In the genomic region with DNA sequence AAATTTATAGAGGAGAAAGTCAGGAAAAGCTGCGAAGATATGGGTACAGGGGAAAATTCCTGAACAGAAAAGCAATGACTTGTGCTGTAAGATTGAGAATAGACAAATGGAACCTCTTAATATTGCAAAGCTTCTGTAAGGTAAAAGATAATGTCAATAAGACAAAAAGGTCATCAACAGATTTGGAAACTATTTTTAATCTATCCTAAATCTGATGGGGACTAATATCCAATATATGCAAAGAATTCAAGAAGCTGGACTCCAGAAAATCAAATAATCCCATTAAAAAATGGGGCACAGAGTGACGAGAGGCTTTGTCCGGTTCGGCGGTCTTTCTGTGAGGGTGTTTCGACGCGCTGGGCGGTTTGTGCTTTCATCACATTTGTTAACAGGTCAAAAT, we compare ENCODE assay signal across 8 mouse cellular contexts. TPM values are rescaled to one million over a fixed set of nuclear protein-coding genes. Genes with fewer than 3 reads are reported as not detected.
DNase-seq lines count a peak whose midpoint lies in the region; ATAC-seq and TF ChIP-seq lines count a peak whose summit lies in the region.
"Not testable (repeated sequence)": the region's sequence is repeated elsewhere in the genome, so short reads cannot be mapped to it uniquely, and the experiment has no call there.

TSS of gene Gm8797 (plus strand) at position 301 of the 400 bp plus-strand sequence.

- WGBS in bone marrow, adult 2 months: 88% methylated on average over 9 of the region's 9 CpGs
- WGBS in forebrain, embryonic 10.5 days: 97% methylated on average over 9 of the region's 9 CpGs
- 89% methylated on average over 9 of the region's 9 CpGs for whole genome bisulfite sequencing in heart, embryonic 13.5 days
- 98% methylated on average over 9 of the region's 9 CpGs for WGBS in intestine, embryonic 14.5 days
- 87% methylated on average over 9 of the region's 9 CpGs for WGBS in liver, embryonic 12.5 days (ENCODE audit: insufficient replicate concordance)
- WGBS in midbrain, embryonic 15.5 days: 92% methylated on average over 9 of the region's 9 CpGs
- WGBS in stomach, postnatal 0 days: 90% methylated on average over 9 of the region's 9 CpGs

- ATAC-seq in heart, embryonic 13.5 days (ENCODE audit: extremely low read depth, insufficient number of reproducible peaks, low FRiP score, low TSS enrichment); intestine, embryonic 14.5 days (replicated peaks; ENCODE audit: low FRiP score, low TSS enrichment, low read depth); liver, embryonic 12.5 days; midbrain, embryonic 15.5 days (replicated peaks); stomach, postnatal 0 days (ENCODE audit: low FRiP score, low TSS enrichment): not testable (repeated sequence)

- not testable (repeated sequence) for H3K36me3 ChIP-seq in forebrain, embryonic 10.5 days (replicated peaks); heart, embryonic 13.5 days; intestine, embryonic 14.5 days (ENCODE audit: control insufficient read depth, insufficient read depth, low read length); liver, embryonic 12.5 days; midbrain, embryonic 15.5 days (replicated peaks); stomach, postnatal 0 days (ENCODE audit: control insufficient read depth, insufficient read depth, low read length)

- H3K27me3 ChIP-seq in forebrain, embryonic 10.5 days (ENCODE audit: poor library complexity, severe bottlenecking); heart, embryonic 13.5 days (replicated peaks); intestine, embryonic 14.5 days (replicated peaks; ENCODE audit: control insufficient read depth, insufficient read depth, low read length); liver, embryonic 12.5 days (replicated peaks); midbrain, embryonic 15.5 days (replicated peaks); stomach, postnatal 0 days (ENCODE audit: control insufficient read depth, insufficient read depth, low read length): not testable (repeated sequence)

- H3K9ac ChIP-seq in heart, embryonic 13.5 days; intestine, embryonic 14.5 days (ENCODE audit: low read length); liver, embryonic 12.5 days; midbrain, embryonic 15.5 days; stomach, postnatal 0 days (ENCODE audit: low read length): not testable (repeated sequence)

- not testable (repeated sequence) for TF ChIP-seq POLR2A in bone marrow, adult 2 months (IDR thresholded peaks at IDR 0.05; ENCODE audit: borderline replicate concordance, control insufficient read depth, low read depth, low read length)

- TF ChIP-seq CTCF in bone marrow, adult 2 months (IDR thresholded peaks at IDR 0.05; ENCODE audit: control insufficient read depth, insufficient read depth, low read length); stomach, postnatal 0 days (IDR thresholded peaks at IDR 0.05; ENCODE audit: low read depth): not testable (repeated sequence)

- H3K4me2 ChIP-seq in heart, embryonic 13.5 days; intestine, embryonic 14.5 days (ENCODE audit: low read length); liver, embryonic 12.5 days; midbrain, embryonic 15.5 days; stomach, postnatal 0 days (replicated peaks; ENCODE audit: low read depth): not testable (repeated sequence)

- H3K4me3 ChIP-seq in bone marrow, adult 2 months (replicated peaks; ENCODE audit: control insufficient read depth, low read depth, low read length); forebrain, embryonic 10.5 days; heart, embryonic 13.5 days; intestine, embryonic 14.5 days (ENCODE audit: low read depth, low read length); liver, embryonic 12.5 days; midbrain, embryonic 15.5 days; stomach, postnatal 0 days (ENCODE audit: low read depth, low read length): not testable (repeated sequence)

- not testable (repeated sequence) for H3K27ac ChIP-seq in bone marrow, adult 2 months (ENCODE audit: control insufficient read depth, insufficient read depth, low read depth, low read length, poor library complexity); forebrain, embryonic 10.5 days; heart, embryonic 13.5 days (replicated peaks); intestine, embryonic 14.5 days (ENCODE audit: low read depth); liver, embryonic 12.5 days; midbrain, embryonic 15.5 days; stomach, postnatal 0 days (replicated peaks)

- H3K9me3 ChIP-seq in forebrain, embryonic 10.5 days; heart, embryonic 13.5 days; intestine, embryonic 14.5 days (ENCODE audit: control insufficient read depth, low read length); liver, embryonic 12.5 days (replicated peaks); midbrain, embryonic 15.5 days; stomach, postnatal 0 days (ENCODE audit: control insufficient read depth, low read length): not testable (repeated sequence)

- not testable (repeated sequence) for H3K4me1 ChIP-seq in bone marrow, adult 2 months (ENCODE audit: control insufficient read depth, insufficient read depth, low read length); forebrain, embryonic 10.5 days; heart, embryonic 13.5 days; intestine, embryonic 14.5 days (replicated peaks; ENCODE audit: control insufficient read depth, insufficient read depth, low read length); liver, embryonic 12.5 days; midbrain, embryonic 15.5 days; stomach, postnatal 0 days (replicated peaks; ENCODE audit: control insufficient read depth, insufficient read depth)

- not testable (repeated sequence) for DNase-seq in forebrain, embryonic 10.5 days (ENCODE audit: extremely low spot score, low spot score); intestine, embryonic 14.5 days (ENCODE audit: low spot score); left cerebral cortex, adult 18-20 months (ENCODE audit: low spot score in 2 of 2); stomach, postnatal 0 days (ENCODE audit: low spot score)

- not testable (repeated sequence) for TF ChIP-seq EP300 in stomach, postnatal 0 days (optimal IDR thresholded peaks at IDR 0.05)

RNA-seq across cellular contexts. Expression of gene Gm8797, which starts in this region (rescaled TPM):
- polyA plus RNA-seq in bone marrow, adult 2 months (2011; ENCODE audit: insufficient read depth, insufficient read length, low replicate concordance, missing spikeins): 553 and 895 TPM in 2 replicates
- polyA plus RNA-seq in forebrain, embryonic 10.5 days (2016; fragmentation: Nextera tagmentation; extraction: Ambion mirVana): 17.4 and 18.3 TPM in 2 replicates
- 12.9 and 15.0 TPM in 2 replicates for polyA plus RNA-seq in heart, embryonic 13.5 days (2015; fragmentation: Nextera tagmentation; extraction: Ambion mirVana)
- 15.2 and 18.1 TPM in 2 replicates for polyA plus RNA-seq in intestine, embryonic 14.5 days (2014; fragmentation: Nextera tagmentation; extraction: Ambion mirVana)
- total RNA-seq in left cerebral cortex, adult 18-20 months (2021): 10 to 100 TPM; 14.2 to 17.0 TPM
- polyA plus RNA-seq in liver, embryonic 12.5 days (2016; fragmentation: Nextera tagmentation; extraction: Ambion mirVana): 9.4 and 11.0 TPM in 2 replicates
- polyA plus RNA-seq in midbrain, embryonic 15.5 days (2015; fragmentation: Nextera tagmentation; extraction: Ambion mirVana): 17.7 and 27.4 TPM in 2 replicates
- 13.3 and 13.9 TPM in 2 replicates for polyA plus RNA-seq in stomach, postnatal 0 days (2015; fragmentation: Nextera tagmentation; extraction: Ambion mirVana)

Comparison
In these comparisons a context has a peak if more than half of its experiments do, and no peak if none do; other contexts are left out.
1. RNA of gene Gm8797 (polyA plus RNA-seq): 553 to 895 TPM in bone marrow, adult 2 months; 17.7 to 27.4 TPM in midbrain, embryonic 15.5 days, 17.4 to 18.3 TPM in forebrain, embryonic 10.5 days, 15.2 to 18.1 TPM in intestine, embryonic 14.5 days, 13.3 to 13.9 TPM in stomach, postnatal 0 days, 12.9 to 15.0 TPM in heart, embryonic 13.5 days and 9.4 to 11.0 TPM in liver, embryonic 12.5 days; every median in the first group is over 10 times any median in the second.